Comparison of ENCODE assay signal across 8 mouse cellular contexts in the genomic region with DNA sequence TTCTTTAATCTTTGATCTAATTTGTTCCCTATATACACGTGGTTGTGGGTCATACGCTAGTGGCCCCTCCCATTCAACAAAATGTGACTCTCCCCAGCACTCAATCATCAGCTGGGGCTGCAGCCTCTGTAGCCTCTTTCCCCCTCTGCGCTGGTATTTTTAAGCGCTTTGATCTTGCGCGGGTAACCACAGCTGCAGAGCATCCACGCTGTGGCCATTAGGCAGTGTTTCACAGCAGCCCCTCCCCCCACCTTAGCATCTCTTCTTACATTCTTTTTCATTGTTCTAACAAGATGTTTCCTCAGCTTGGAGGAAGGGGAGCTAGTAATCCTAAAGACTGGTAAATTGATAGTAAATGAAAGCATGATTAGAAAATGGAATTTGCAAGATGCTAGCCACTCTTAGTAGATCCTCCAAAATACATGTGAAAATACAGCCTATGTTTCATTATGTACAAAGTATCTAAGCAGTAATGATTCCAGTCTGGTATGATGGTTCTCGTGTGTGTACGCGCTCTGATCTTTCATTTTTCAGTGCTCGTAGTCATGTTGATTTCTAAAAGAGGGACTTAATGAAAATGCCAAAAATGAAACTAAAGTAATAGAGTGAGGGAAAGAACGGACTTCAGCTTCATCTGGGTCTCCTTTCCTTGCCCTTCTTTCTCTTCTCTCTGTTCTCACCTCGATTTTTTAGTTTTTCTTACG. TPM values are rescaled to one million over a fixed set of nuclear protein-coding genes. Genes with fewer than 3 reads are reported as not detected.
DNase-seq lines count a peak whose midpoint lies in the region; ATAC-seq and TF ChIP-seq lines count a peak whose summit lies in the region.

No protein-coding gene starts in this region.

- H3K36me3 ChIP-seq in hindbrain, embryonic 13.5 days, result no peaks in the 10 kb centered on the region
- no peaks in the 10 kb centered on the region for H3K36me3 ChIP-seq in lung, embryonic 16.5 days (ENCODE audit: control insufficient read depth, insufficient read depth, low read length)

- peak overlapping the region; percentile 56 for H3K4me2 ChIP-seq in hindbrain, embryonic 13.5 days
- peak overlapping the region; percentile 76 for H3K4me2 ChIP-seq in lung, embryonic 16.5 days (ENCODE audit: low read depth, low read length)

- WGBS in hindbrain, embryonic 13.5 days, result 1% methylated on average over 14 of the region's 14 CpGs
- WGBS in lung, embryonic 16.5 days, result 1% methylated on average over 14 of the region's 14 CpGs

- H3K27ac ChIP-seq in cortical plate, adult 2 months (ENCODE audit: insufficient read depth, low read length), result no peak overlapping the region
- H3K27ac ChIP-seq in hindbrain, embryonic 13.5 days, result peak overlapping the region; percentile 86
- H3K27ac ChIP-seq in lung, embryonic 16.5 days (ENCODE audit: low read length), result peak overlapping the region; percentile 58

- peak; percentile 47 for ATAC-seq in hindbrain, embryonic 13.5 days (ENCODE audit: low FRiP score)
- ATAC-seq in lung, embryonic 16.5 days (ENCODE audit: low read depth), result peak; percentile 36
- peak; percentile 3; the same call in 1 of the 2 replicates for ATAC-seq in neutrophil, adult 5-6 weeks (ENCODE audit: extremely low read depth, insufficient number of reproducible peaks, low FRiP score, poor library complexity, severe bottlenecking)

- H3K9ac ChIP-seq in hindbrain, embryonic 13.5 days, result peak overlapping the region; percentile 69
- H3K9ac ChIP-seq in lung, embryonic 16.5 days (ENCODE audit: low read length), result peak overlapping the region; percentile 53

- H3K4me3 ChIP-seq in cortical plate, adult 2 months (ENCODE audit: insufficient read depth, low read length), result peak overlapping the region; percentile 49
- peak overlapping the region; percentile 54 for H3K4me3 ChIP-seq in hindbrain, embryonic 13.5 days
- H3K4me3 ChIP-seq in lung, embryonic 16.5 days (ENCODE audit: low read length), result peak overlapping the region; percentile 65

- TF ChIP-seq POLR2A in cortical plate, adult 2 months (IDR thresholded peaks at IDR 0.05; ENCODE audit: extremely low read depth, insufficient read depth, low read length), result no peak

- no peaks in the 10 kb centered on the region for H3K27me3 ChIP-seq in hindbrain, embryonic 13.5 days
- H3K27me3 ChIP-seq in lung, embryonic 16.5 days (ENCODE audit: control insufficient read depth, insufficient read depth, low read depth, low read length), result no peaks in the 10 kb centered on the region

- peak; percentile 23 for DNase-seq in cerebellum, adult 9-10 months
- DNase-seq in cerebellum, postnatal 36 days, result no peak
- DNase-seq in 416B (ENCODE audit: low read depth), result peak; percentile 90
- DNase-seq in gastrocnemius, adult 8-10 months (ENCODE audit: low spot score in 2 of 2), result no peak

- H3K4me1 ChIP-seq in cortical plate, adult 2 months (ENCODE audit: control insufficient read depth, insufficient read depth, low read length), result no peaks in the 10 kb centered on the region
- H3K4me1 ChIP-seq in hindbrain, embryonic 13.5 days (replicated peaks), result peaks cover 3% of the 10 kb centered on the region
- H3K4me1 ChIP-seq in lung, embryonic 16.5 days (replicated peaks; ENCODE audit: control insufficient read depth, insufficient read depth, low read length), result peaks cover 3% of the 10 kb centered on the region; the same call in 1 of the 2 replicates

- no peak for TF ChIP-seq CTCF in cortical plate, adult 2 months (IDR thresholded peaks at IDR 0.05; ENCODE audit: extremely low read depth, insufficient read depth, low read length)

- H3K9me3 ChIP-seq in hindbrain, embryonic 13.5 days, result no peaks in the 10 kb centered on the region
- H3K9me3 ChIP-seq in lung, embryonic 16.5 days (ENCODE audit: control insufficient read depth, low read length), result no peaks in the 10 kb centered on the region

RNA-seq across cellular contexts. Expression of gene Hist1h2bj, which starts 6.9 kb away (rescaled TPM):
- polyA plus RNA-seq in cortical plate, adult 2 months (2012; rRNA removed), result 0.64 and 0.69 TPM in 2 replicates
- 1.8 and 5.0 TPM in 2 replicates for polyA plus RNA-seq in hindbrain, embryonic 13.5 days (2015; fragmentation: Nextera tagmentation; extraction: Ambion mirVana)
- 12.9 and 16.4 TPM in 2 replicates for polyA plus RNA-seq in lung, embryonic 16.5 days (2015; fragmentation: Nextera tagmentation; extraction: Ambion mirVana)
- total RNA-seq in neutrophil, adult 5-6 weeks (2017), result 25.8 and 31.3 TPM in 2 replicates
- total RNA-seq in gastrocnemius, adult 8-10 months (2022), result 1 to 10 TPM in 2 of 4 experiments, under 1 TPM in 2; 0.75 to 2.9 (median 1.3) TPM

RNA-seq across cellular contexts. Expression of gene Hist1h2ag, which starts 7.1 kb away (rescaled TPM):
- 0.63 and 1.1 TPM in 2 replicates for polyA plus RNA-seq in cortical plate, adult 2 months (2012; rRNA removed)
- 11.9 and 17.6 TPM in 2 replicates for polyA plus RNA-seq in hindbrain, embryonic 13.5 days (2015; fragmentation: Nextera tagmentation; extraction: Ambion mirVana)
- polyA plus RNA-seq in lung, embryonic 16.5 days (2015; fragmentation: Nextera tagmentation; extraction: Ambion mirVana), result 36.8 and 53.7 TPM in 2 replicates
- 24.6 and 26.2 TPM in 2 replicates for total RNA-seq in neutrophil, adult 5-6 weeks (2017)
- total RNA-seq in gastrocnemius, adult 8-10 months (2022), result 1 to 10 TPM in 3 of 4 experiments, not detected in 1; 2.3 to 4.2 (median 2.6) TPM

RNA-seq across cellular contexts. Expression of gene Hist1h4i, which starts 8.7 kb away (rescaled TPM):
- polyA plus RNA-seq in cortical plate, adult 2 months (2012; rRNA removed), result 5.7 and 7.9 TPM in 2 replicates
- polyA plus RNA-seq in hindbrain, embryonic 13.5 days (2015; fragmentation: Nextera tagmentation; extraction: Ambion mirVana), result 12.2 and 12.9 TPM in 2 replicates
- polyA plus RNA-seq in lung, embryonic 16.5 days (2015; fragmentation: Nextera tagmentation; extraction: Ambion mirVana), result 23.6 and 24.3 TPM in 2 replicates
- total RNA-seq in neutrophil, adult 5-6 weeks (2017), result 59.4 and 71.0 TPM in 2 replicates
- 10 to 100 TPM; 28.5 to 37.8 (median 35.7) TPM for total RNA-seq in gastrocnemius, adult 8-10 months (2022)

RNA-seq across cellular contexts. Expression of gene Hist1h2bk, which starts 14.2 kb away (rescaled TPM):
- polyA plus RNA-seq in cortical plate, adult 2 months (2012; rRNA removed), result 0.50 and 0.64 TPM in 2 replicates
- 0.84 and 3.1 TPM in 2 replicates for polyA plus RNA-seq in hindbrain, embryonic 13.5 days (2015; fragmentation: Nextera tagmentation; extraction: Ambion mirVana)
- polyA plus RNA-seq in lung, embryonic 16.5 days (2015; fragmentation: Nextera tagmentation; extraction: Ambion mirVana), result 6.6 and 7.3 TPM in 2 replicates
- 11.9 and 12.2 TPM in 2 replicates for total RNA-seq in neutrophil, adult 5-6 weeks (2017)
- total RNA-seq in gastrocnemius, adult 8-10 months (2022), result 1 to 10 TPM in 1 of 4 experiments, under 1 TPM in 1, not detected in 2; 0.75 to 7.0 TPM

RNA-seq across cellular contexts. Expression of gene Hist1h2ah, which starts 14.5 kb away (rescaled TPM):
- 0.75 TPM in 1 of 2 replicates, not detected in the other for polyA plus RNA-seq in cortical plate, adult 2 months (2012; rRNA removed)
- 1.9 TPM in 1 of 2 replicates, not detected in the other for polyA plus RNA-seq in hindbrain, embryonic 13.5 days (2015; fragmentation: Nextera tagmentation; extraction: Ambion mirVana)
- polyA plus RNA-seq in lung, embryonic 16.5 days (2015; fragmentation: Nextera tagmentation; extraction: Ambion mirVana), result 2.3 and 15.3 TPM in 2 replicates
- total RNA-seq in neutrophil, adult 5-6 weeks (2017), result 15.1 and 66.2 TPM in 2 replicates
- total RNA-seq in gastrocnemius, adult 8-10 months (2022), result 1 to 10 TPM in 3 of 4 experiments, not detected in 1; 3.0 to 6.5 (median 5.3) TPM

Comparison
In these comparisons a context has a peak if more than half of its experiments do, and no peak if none do; other contexts are left out.
1. DNase-seq: peak in cerebellum, adult 9-10 months (single experiment) and 416B (single experiment); none in cerebellum, postnatal 36 days (0 of 2) and gastrocnemius, adult 8-10 months (0 of 2).
2. Peak in every context shown above with its lines, with median percentiles within 50 percentile points of each other: H3K4me3 ChIP-seq and ATAC-seq.